Mouse (Mus musculus) cortical plate, adult 2 months (tissue): ENCODE results near the gene Bmp2. TPM values are rescaled to one million over a fixed set of nuclear protein-coding genes. Genes with fewer than 3 reads are reported as not detected.

Source experiments
- H3K27ac ChIP-seq: fragments of 200-500 bp; 2 replicates; pipeline ENCODE4 v1.5.1; 2012; ENCODE audit warnings: low read length, control low read depth, inconsistent platforms; ENCODE audit not compliant: insufficient read depth
- H3K4me1 ChIP-seq: fragments of 200-500 bp; 2 replicates; pipeline ENCODE4 v1.6.1; 2011; ENCODE audit warnings: low read length; ENCODE audit not compliant: control insufficient read depth, insufficient read depth
- H3K4me3 ChIP-seq: fragments of 200-500 bp; 2 replicates; pipeline ENCODE4 v1.5.1; 2011; ENCODE audit warnings: mild to moderate bottlenecking, low read length, control low read depth; ENCODE audit not compliant: insufficient read depth
- CTCF ChIP-seq: fragments of 200-500 bp; IDR thresholded peaks from 2 replicates; pipeline ENCODE4 v1.5.1; 2011; ENCODE audit warnings: mild to moderate bottlenecking, control low read depth, low read length; ENCODE audit not compliant: insufficient read depth; ENCODE audit errors: extremely low read depth
- POLR2A ChIP-seq: fragments of 200-500 bp; IDR thresholded peaks from 2 replicates; pipeline ENCODE4 v1.6.1; 2011; ENCODE audit warnings: mild to moderate bottlenecking, low read length, control low read depth; ENCODE audit not compliant: insufficient read depth; ENCODE audit errors: extremely low read depth
- polyA plus RNA-seq: library from polyadenylated mRNA; depleted of rRNA; stranded (reverse); fragments of >200 nt; gene quantifications from 2 replicates; pipeline ENCODE4 v1.2.3, GENCODE M21; 2012

Bmp2 gene
- polyA plus RNA-seq, 1 experiment: 2.0 TPM

- no peak overlapping the region for H3K4me3 ChIP-seq
- H3K27ac ChIP-seq: no peak overlapping the region
- H3K4me1 ChIP-seq: no peaks in the 10 kb centered on the region
- no peak for TF ChIP-seq CTCF
- TF ChIP-seq POLR2A: no peak
Observed at GRCm38 (mm10) chr2:133565424-133565823, 13.5 kb downstream of the Bmp2 start.

GRCm38 (mm10) chr2:133565995-133566710 lies 14.2 kb downstream of the Bmp2 start:
- H3K4me1 ChIP-seq: no peaks in the 10 kb centered on the region
- no peak overlapping the region for H3K27ac ChIP-seq
- TF ChIP-seq POLR2A (no peak), CTCF (no peak)
- no peak overlapping the region for H3K4me3 ChIP-seq

- Histone ChIP-seq H3K27ac (no peak overlapping the region), H3K4me1 (no peaks in the 10 kb centered on the region), H3K4me3 (no peak overlapping the region)
- TF ChIP-seq CTCF: no peak
Observed at GRCm38 (mm10) chr2:133591562-133592255, 39.8 kb downstream of the Bmp2 start.
